In the genomic region with DNA sequence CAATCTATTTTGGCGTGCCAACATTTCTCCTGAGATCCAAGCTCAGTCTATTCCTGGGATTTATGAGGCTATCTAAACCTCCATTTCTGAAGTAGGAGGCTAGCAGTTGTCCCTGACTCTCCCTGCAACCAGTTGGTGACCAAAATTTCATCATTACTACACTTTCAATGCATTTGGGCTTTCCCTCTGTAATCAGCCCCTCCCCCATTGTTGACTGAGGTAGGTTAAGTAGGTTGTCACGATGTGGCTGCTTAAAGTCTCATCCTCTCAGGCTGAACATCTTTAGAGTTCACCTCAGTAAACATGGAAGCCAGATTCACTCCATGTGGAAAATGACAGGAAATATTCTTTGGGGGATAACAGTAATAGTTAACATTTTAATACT, we compare ENCODE assay signal across 26 mouse cellular contexts. TPM values are rescaled to one million over a fixed set of nuclear protein-coding genes. Genes with fewer than 3 reads are reported as not detected.
A peak's percentile ranks its signal among the peaks of the same experiment; 100 is the strongest.
DNase-seq lines count a peak whose midpoint lies in the region; ATAC-seq and TF ChIP-seq lines count a peak whose summit lies in the region.
"Had no signal": no experiment of that assay in that cellular context is flagged by ENCODE, and none has a peak within 500 bp of the region (broad histone marks: within the 10 kb centered on the region; RNA-seq: fewer than 3 reads in every experiment).

No protein-coding gene starts in this region.

- no peak overlapping the region for H3K9ac ChIP-seq in midbrain, embryonic 14.5 days (replicated peaks; ENCODE audit: low read length)
- H3K9ac ChIP-seq: embryonic facial prominence, embryonic 12.5 days; embryonic facial prominence, embryonic 15.5 days; forebrain, postnatal 0 days; heart, embryonic 13.5 days; hindbrain, embryonic 14.5 days had no signal

- H3K27me3 ChIP-seq in splenic B cell, adult 2 months (ENCODE audit: control insufficient read depth, insufficient read depth, low read length, poor library complexity, severe bottlenecking): no peaks in the 10 kb centered on the region
- no peaks in the 10 kb centered on the region for H3K27me3 ChIP-seq in midbrain, embryonic 14.5 days (ENCODE audit: control insufficient read depth, insufficient read depth, low read length)
- H3K27me3 ChIP-seq: embryonic facial prominence, embryonic 15.5 days had no signal

- H3K27ac ChIP-seq in bone marrow, adult 2 months (ENCODE audit: control insufficient read depth, insufficient read depth, low read depth, low read length, poor library complexity): peak overlapping the region; percentile 70; the same call in 1 of the 2 replicates
- H3K27ac ChIP-seq in layer of hippocampus, adult 2 months: no peak overlapping the region
- no peak overlapping the region for H3K27ac ChIP-seq in midbrain, embryonic 14.5 days (replicated peaks; ENCODE audit: low read depth, low read length)
- H3K27ac ChIP-seq: embryonic facial prominence, embryonic 12.5 days; embryonic facial prominence, embryonic 15.5 days; gastrocnemius, adult 2 months; heart, embryonic 10.5 days; heart, embryonic 13.5 days; hindbrain, embryonic 14.5 days; hindbrain, postnatal 0 days had no signal

- WGBS in bone marrow, adult 2 months: 49% methylated on average over 2 of the region's 2 CpGs
- 81% methylated on average over 2 of the region's 2 CpGs for WGBS in midbrain, embryonic 14.5 days

- DNase-seq in heart, adult 11 months: peak; percentile 79
- no peak for DNase-seq in heart, adult 8-10 months (ENCODE audit: low spot score)
- peak; percentile 49 for DNase-seq in CD4-positive, CD25-positive, alpha-beta regulatory T cell, adult 2 months (ENCODE audit: low read depth, low spot score)
- DNase-seq in splenic B cell, adult 2 months (ENCODE audit: low read depth, low spot score): peak; percentile 31
- DNase-seq in layer of hippocampus, adult 2 months (ENCODE audit: low spot score in 2 of 2): no peak
- no peak for DNase-seq in midbrain, embryonic 14.5 days
- DNase-seq: adrenal gland, adult 8-10 months; adrenal gland, postnatal 36 days; cerebellum, adult 11 months; cerebellum, adult 2 months; cerebellum, adult 9-11 months; cerebellum, postnatal 25 days; forebrain, postnatal 0 days; gastrocnemius, adult 2 months; gastrocnemius, postnatal 14 days; heart, adult 18-20 months; heart, postnatal 14 days; heart, postnatal 4 days had no signal

- no peaks in the 10 kb centered on the region for H3K9me3 ChIP-seq in midbrain, embryonic 14.5 days (ENCODE audit: control insufficient read depth, low read length)
- H3K9me3 ChIP-seq: embryonic facial prominence, embryonic 12.5 days; embryonic facial prominence, embryonic 15.5 days; heart, embryonic 10.5 days; heart, embryonic 13.5 days had no signal

- no peaks in the 10 kb centered on the region for H3K36me3 ChIP-seq in splenic B cell, adult 2 months (ENCODE audit: control insufficient read depth, insufficient read depth, low read length, poor library complexity, severe bottlenecking)
- H3K36me3 ChIP-seq in midbrain, embryonic 14.5 days (ENCODE audit: control insufficient read depth, insufficient read depth, low read length): no peaks in the 10 kb centered on the region
- H3K36me3 ChIP-seq: embryonic facial prominence, embryonic 12.5 days; embryonic facial prominence, embryonic 15.5 days; heart, embryonic 10.5 days; heart, embryonic 13.5 days had no signal

- no peak for ATAC-seq in midbrain, embryonic 14.5 days (ENCODE audit: low FRiP score, low TSS enrichment)
- ATAC-seq: forebrain, embryonic 14.5 days; hindbrain, postnatal 0 days had no signal

- TF ChIP-seq POLR2A in bone marrow, adult 2 months (IDR thresholded peaks at IDR 0.05; ENCODE audit: borderline replicate concordance, control insufficient read depth, low read depth, low read length): no peak

- H3K4me1 ChIP-seq in bone marrow, adult 2 months (ENCODE audit: control insufficient read depth, insufficient read depth, low read length): peaks cover 11% of the 10 kb centered on the region
- H3K4me1 ChIP-seq in midbrain, embryonic 14.5 days (ENCODE audit: control insufficient read depth, insufficient read depth, low read length): no peaks in the 10 kb centered on the region
- H3K4me1 ChIP-seq: embryonic facial prominence, embryonic 12.5 days; embryonic facial prominence, embryonic 15.5 days; heart, embryonic 10.5 days; heart, embryonic 13.5 days had no signal

- H3K4me2 ChIP-seq in midbrain, embryonic 14.5 days (ENCODE audit: low read length): no peak overlapping the region
- H3K4me2 ChIP-seq: embryonic facial prominence, embryonic 12.5 days; embryonic facial prominence, embryonic 15.5 days; heart, embryonic 13.5 days; hindbrain, embryonic 14.5 days had no signal

- no peak for TF ChIP-seq CTCF in bone marrow, adult 2 months (IDR thresholded peaks at IDR 0.05; ENCODE audit: control insufficient read depth, insufficient read depth, low read length)
- no peak for TF ChIP-seq CTCF in layer of hippocampus, adult 2 months (conservative IDR thresholded peaks at IDR 0.05)

- H3K4me3 ChIP-seq in bone marrow, adult 2 months (replicated peaks; ENCODE audit: control insufficient read depth, low read depth, low read length): no peak overlapping the region
- H3K4me3 ChIP-seq in layer of hippocampus, adult 2 months: no peak overlapping the region
- no peak overlapping the region for H3K4me3 ChIP-seq in midbrain, embryonic 14.5 days (replicated peaks; ENCODE audit: low read depth, low read length)
- H3K4me3 ChIP-seq: embryonic facial prominence, embryonic 12.5 days; embryonic facial prominence, embryonic 15.5 days; gastrocnemius, adult 2 months; heart, embryonic 10.5 days; heart, embryonic 13.5 days had no signal

RNA-seq across cellular contexts. Expression of gene Nedd9, which starts 15.7 kb away (rescaled TPM):
- 10 to 100 TPM; 12.4 to 24.6 (median 17.0) TPM for total RNA-seq in heart, adult 8-10 months (2022)
- polyA plus RNA-seq in bone marrow, adult 2 months (2011; ENCODE audit: insufficient read depth, insufficient read length, low replicate concordance, missing spikeins): 10.9 and 26.5 TPM in 2 replicates
- total RNA-seq in layer of hippocampus, adult 2 months (2021): 10 to 100 TPM; 12.4 to 14.1 TPM
- polyA plus RNA-seq in midbrain, embryonic 14.5 days (2014; fragmentation: Nextera tagmentation; extraction: Ambion mirVana): 12.8 and 16.3 TPM in 2 replicates

Comparison
In these comparisons a context has a peak if more than half of its experiments do, and no peak if none do; other contexts are left out.
1. DNase-seq: peak in heart, adult 11 months (single experiment), CD4-positive, CD25-positive, alpha-beta regulatory T cell, adult 2 months (single experiment) and splenic B cell, adult 2 months (single experiment); none in heart, adult 8-10 months (single experiment), layer of hippocampus, adult 2 months (0 of 2) and midbrain, embryonic 14.5 days (single experiment).